Mouse (Mus musculus) neural tube, embryonic 12.5 days (tissue): Measurements from ENCODE around the gene Ggps1. TPM values are rescaled to one million over a fixed set of nuclear protein-coding genes. Genes with fewer than 3 reads are reported as not detected.

Source experiments
- ATAC-seq: fragments of 200-750 bp; cut with Nextera tagmentation; 2 replicates; pipeline ENCODE4 v1.8.0; 2017; ENCODE audit warnings: low read depth, mild to moderate bottlenecking, moderate TSS enrichment, moderate library complexity; ENCODE audit not compliant: low FRiP score
- H3K27ac ChIP-seq: fragments of 300-500 bp; sonication (generic); 2 replicates; pipeline ENCODE4 v1.5.1; 2016
- H3K27me3 ChIP-seq: fragments of 300-500 bp; sonication (generic); replicated peaks from 2 replicates; pipeline ENCODE4 v1.6.1; 2016; ENCODE audit warnings: mild to moderate bottlenecking
- H3K36me3 ChIP-seq: fragments of 300-500 bp; sonication (generic); 2 replicates; pipeline ENCODE4 v1.6.1; 2016; ENCODE audit warnings: mild to moderate bottlenecking
- H3K4me1 ChIP-seq: fragments of 300-500 bp; sonication (generic); 2 replicates; pipeline ENCODE4 v1.6.1; 2016
- H3K4me2 ChIP-seq: fragments of 300-500 bp; sonication (generic); replicated peaks from 2 replicates; pipeline ENCODE4 v1.6.1; 2016; ENCODE audit warnings: mild to moderate bottlenecking
- H3K4me3 ChIP-seq: fragments of 300-500 bp; sonication (generic); 2 replicates; pipeline ENCODE4 v1.5.1; 2016
- H3K9ac ChIP-seq: fragments of 300-500 bp; sonication (generic); 2 replicates; pipeline ENCODE4 v1.6.1; 2016; ENCODE audit warnings: mild to moderate bottlenecking
- H3K9me3 ChIP-seq: fragments of 300-500 bp; sonication (generic); 2 replicates; pipeline ENCODE4 v1.6.1; 2016; ENCODE audit warnings: mild to moderate bottlenecking
- WGBS: fragments of 180-500 bp; shearing (Covaris S2); methylation state at CpG from one replicate; pipeline ENCODE4 v1.1.7; 2016; 5-methylcytosine and 5-hydroxymethylcytosine counted together
- polyA plus RNA-seq: library from polyadenylated mRNA; unstranded; fragments of >200 nt; fragmentation: Nextera tagmentation; extraction: Ambion mirVana; gene quantifications from 2 replicates; pipeline ENCODE4 v1.2.1, GENCODE M21; 2016

Gene Ggps1
- polyA plus RNA-seq: 71.5 and 72.9 TPM in 2 replicates

GRCm38 (mm10) chr13:14063013-14063941 lies at the start of gene Ggps1, which contains the start of gene Arid4b:
Gene Ggps1 (minus strand): TSS chr13:14063488.
Gene Arid4b (plus strand): TSS chr13:14063232.
- under 1% methylated on average over 62 of the region's 64 CpGs for WGBS
- H3K4me1 ChIP-seq: peaks cover 21% of the 10 kb centered on the region

GRCm38 (mm10) chr13:14111146-14111545 lies 47.9 kb upstream of the Ggps1 start:
- ATAC-seq: no peak
- no peak overlapping the region for H3K4me3 ChIP-seq
- H3K9me3 ChIP-seq: no peaks in the 10 kb centered on the region
- no peak overlapping the region for H3K4me2 ChIP-seq
- H3K9ac ChIP-seq: no peak overlapping the region
- no peaks in the 10 kb centered on the region for H3K36me3 ChIP-seq
- H3K27ac ChIP-seq: no peak overlapping the region
- H3K27me3 ChIP-seq: no peaks in the 10 kb centered on the region
- peaks cover 4% of the 10 kb centered on the region; the same call in 1 of the 2 replicates for H3K4me1 ChIP-seq
- 71% methylated on average over 1 of the region's 1 CpGs for whole genome bisulfite sequencing

More at GRCm38 (mm10) chr13:14063013-14063941, at the start of gene Ggps1, which contains the start of gene Arid4b:
- Histone ChIP-seq H3K9me3 (no peaks in the 10 kb centered on the region), H3K27me3 (no peaks in the 10 kb centered on the region), H3K4me2 (peak within 1 kb of the TSS; percentile 82), H3K36me3 (no peaks in the 10 kb centered on the region; the same call in 1 of the 2 replicates), H3K9ac (peak within 1 kb of the TSS; percentile 98), H3K27ac (peak within 1 kb of the TSS; percentile 96), H3K4me3 (peak within 1 kb of the TSS; percentile 99)
- ATAC-seq: peak; percentile 98

- no peak overlapping the region for H3K9ac ChIP-seq
- 65% methylated on average over 2 of the region's 2 CpGs for WGBS
- no peak overlapping the region for H3K4me3 ChIP-seq
- H3K27ac ChIP-seq: no peak overlapping the region
- no peaks in the 10 kb centered on the region for H3K36me3 ChIP-seq
- no peaks in the 10 kb centered on the region for H3K27me3 ChIP-seq
- H3K4me2 ChIP-seq: no peak overlapping the region
- H3K9me3 ChIP-seq: no peaks in the 10 kb centered on the region
- H3K4me1 ChIP-seq: peaks cover 4% of the 10 kb centered on the region; the same call in 1 of the 2 replicates
- ATAC-seq: no peak
These were observed 47.0 kb upstream of the Ggps1 start for GRCm38 (mm10) chr13:14110154-14110873.

- 83% methylated on average over 1 of the region's 1 CpGs for WGBS
- no peaks in the 10 kb centered on the region for H3K9me3 ChIP-seq
- H3K36me3 ChIP-seq: no peaks in the 10 kb centered on the region
- no peak for ATAC-seq
- no peaks in the 10 kb centered on the region for H3K27me3 ChIP-seq
- H3K4me1 ChIP-seq: no peaks in the 10 kb centered on the region
- H3K4me3 ChIP-seq: no peak overlapping the region
- no peak overlapping the region for H3K9ac ChIP-seq
- no peak overlapping the region for H3K27ac ChIP-seq
- no peak overlapping the region for H3K4me2 ChIP-seq
These were observed 39.7 kb upstream of the Ggps1 start for GRCm38 (mm10) chr13:14103026-14103425.

- Histone ChIP-seq H3K9ac (no peak overlapping the region), H3K4me2 (no peak overlapping the region), H3K4me3 (no peak overlapping the region), H3K27me3 (no peaks in the 10 kb centered on the region), H3K27ac (no peak overlapping the region), H3K4me1 (no peaks in the 10 kb centered on the region), H3K36me3 (peaks cover 9% of the 10 kb centered on the region), H3K9me3 (no peaks in the 10 kb centered on the region)
- 97% methylated on average over 1 of the region's 1 CpGs for WGBS
- no peak for ATAC-seq
These were observed 25.4 kb upstream of the Ggps1 start for GRCm38 (mm10) chr13:14088669-14089068.

GRCm38 (mm10) chr13:14075326-14075725 lies 12.0 kb upstream of the Ggps1 start:
- H3K4me2 ChIP-seq: no peak overlapping the region
- 92% methylated on average over 1 of the region's 1 CpGs for WGBS
- no peak overlapping the region for H3K4me3 ChIP-seq
- H3K36me3 ChIP-seq: no peaks in the 10 kb centered on the region
- H3K27ac ChIP-seq: no peak overlapping the region
- no peak overlapping the region for H3K9ac ChIP-seq
- no peaks in the 10 kb centered on the region for H3K4me1 ChIP-seq
- H3K9me3 ChIP-seq: no peaks in the 10 kb centered on the region
- ATAC-seq: no peak
- H3K27me3 ChIP-seq: no peaks in the 10 kb centered on the region

DNA sequence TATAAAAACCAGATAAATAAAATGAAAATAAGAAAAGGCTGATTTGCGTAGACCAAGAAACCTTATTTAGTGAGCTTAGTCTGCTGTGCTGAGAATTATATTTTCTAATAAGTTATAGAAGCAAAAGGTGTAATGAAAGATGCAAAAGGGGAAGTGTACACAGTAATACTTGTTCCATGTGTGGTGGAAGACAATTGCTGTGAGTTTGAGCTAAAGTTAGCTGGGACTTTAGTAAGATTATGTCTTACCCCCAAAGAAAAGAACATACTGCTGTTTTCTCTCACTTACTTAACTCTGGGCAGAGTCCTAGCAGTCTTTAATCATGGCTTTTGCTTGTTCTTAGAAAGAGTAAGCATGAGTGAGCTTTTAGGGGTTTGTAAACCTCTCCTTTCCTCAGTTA lies 11.1 kb upstream of the Ggps1 start:
- no peaks in the 10 kb centered on the region for H3K27me3 ChIP-seq
- H3K9me3 ChIP-seq: no peaks in the 10 kb centered on the region
- no peak overlapping the region for H3K9ac ChIP-seq
- H3K27ac ChIP-seq: no peak overlapping the region
- no peaks in the 10 kb centered on the region for H3K36me3 ChIP-seq
- H3K4me1 ChIP-seq: no peaks in the 10 kb centered on the region
- 98% methylated on average over 1 of the region's 1 CpGs for WGBS
- no peak overlapping the region for H3K4me2 ChIP-seq
- ATAC-seq: no peak
- H3K4me3 ChIP-seq: no peak overlapping the region

DNA sequence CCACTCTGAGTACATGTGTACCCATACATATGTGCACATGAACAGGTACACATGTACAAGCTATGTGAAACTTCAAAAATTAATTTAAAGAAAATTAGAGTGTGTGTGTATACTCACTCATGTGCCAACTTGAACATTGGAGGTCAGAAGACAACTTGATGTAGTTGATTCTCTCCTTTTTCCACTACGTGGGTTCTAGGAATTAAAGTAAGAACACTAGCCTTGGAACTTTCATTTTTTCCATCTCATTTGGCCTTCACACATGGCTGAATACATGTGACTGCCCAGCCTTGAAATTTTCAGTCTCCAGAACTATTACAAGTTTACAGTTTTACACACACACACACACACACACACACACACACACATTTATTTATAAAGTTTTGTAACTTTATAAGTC lies 6.0 kb upstream of the Ggps1 start:
- no peaks in the 10 kb centered on the region; the same call in 1 of the 2 replicates for H3K36me3 ChIP-seq
- no peak overlapping the region for H3K4me2 ChIP-seq
- H3K27ac ChIP-seq: no peak overlapping the region
- no peaks in the 10 kb centered on the region for H3K9me3 ChIP-seq
- no peak overlapping the region for H3K4me3 ChIP-seq
- H3K27me3 ChIP-seq: no peaks in the 10 kb centered on the region
- no peak for ATAC-seq
- H3K4me1 ChIP-seq: peaks cover 11% of the 10 kb centered on the region
- H3K9ac ChIP-seq: no peak overlapping the region
- WGBS: 82% methylated on average over 1 of the region's 1 CpGs

- no peak overlapping the region for H3K27ac ChIP-seq
- H3K36me3 ChIP-seq: no peaks in the 10 kb centered on the region; the same call in 1 of the 2 replicates
- H3K4me1 ChIP-seq: peaks cover 11% of the 10 kb centered on the region
- ATAC-seq: no peak
- H3K27me3 ChIP-seq: no peaks in the 10 kb centered on the region
- H3K9ac ChIP-seq: no peak overlapping the region
- no peak overlapping the region for H3K4me3 ChIP-seq
- no peaks in the 10 kb centered on the region for H3K9me3 ChIP-seq
- no peak overlapping the region for H3K4me2 ChIP-seq
These were observed 4.7 kb upstream of the Ggps1 start for GRCm38 (mm10) chr13:14068035-14068434.

DNA sequence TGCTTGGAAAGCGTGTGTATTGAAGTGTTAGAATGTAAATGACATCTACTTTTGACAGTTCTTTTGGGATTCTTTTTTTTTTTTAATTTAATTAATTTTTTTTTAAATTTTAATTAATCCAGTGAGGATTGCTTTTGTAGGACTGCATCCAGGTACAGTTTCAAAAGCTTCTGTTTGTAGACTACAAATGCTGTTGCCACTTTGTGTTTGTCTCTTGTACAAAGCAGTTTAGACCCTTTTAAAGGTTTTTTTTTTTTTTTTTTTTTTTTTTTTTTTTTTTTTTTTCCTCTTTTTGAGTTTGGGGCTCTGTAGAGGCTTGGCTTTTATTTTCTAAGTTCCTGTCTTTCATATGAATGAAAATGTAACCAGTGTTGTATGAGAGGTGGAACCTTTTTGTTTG lies 2.4 kb upstream of the Ggps1 start:
- no peak overlapping the region for H3K4me3 ChIP-seq
- no peak for ATAC-seq
- H3K9me3 ChIP-seq: no peaks in the 10 kb centered on the region
- no peaks in the 10 kb centered on the region; the same call in 1 of the 2 replicates for H3K36me3 ChIP-seq
- peaks cover 20% of the 10 kb centered on the region for H3K4me1 ChIP-seq
- no peaks in the 10 kb centered on the region for H3K27me3 ChIP-seq
- 88% methylated on average over 1 of the region's 1 CpGs for WGBS
- no peak overlapping the region for H3K4me2 ChIP-seq
- no peak overlapping the region for H3K27ac ChIP-seq
- H3K9ac ChIP-seq: no peak overlapping the region

DNA sequence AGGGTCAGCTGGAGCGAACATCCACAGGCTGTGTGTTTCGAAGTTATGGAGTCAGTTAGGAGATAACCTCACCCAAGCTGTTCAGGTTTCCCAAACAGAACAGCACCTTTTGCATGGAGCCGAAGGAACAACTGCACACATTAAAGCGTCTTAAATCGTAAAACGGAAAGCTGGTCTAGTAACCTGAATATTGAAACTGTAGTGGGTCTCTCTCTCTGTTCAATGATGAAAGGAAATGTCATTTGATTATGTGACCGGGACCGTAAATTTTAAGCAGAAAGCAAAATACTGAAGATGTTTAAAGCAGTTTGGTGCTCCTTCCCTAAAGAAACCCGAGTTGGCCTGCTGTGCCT lies 1.7 kb upstream of the Ggps1 start:
- H3K27ac ChIP-seq: 0 out of 2 replicates have a peak overlapping the region, but pooled peaks have one; percentile 96
- H3K9ac ChIP-seq: peak overlapping the region; percentile 98
- peak overlapping the region; percentile 69 for H3K4me2 ChIP-seq
- no peaks in the 10 kb centered on the region for H3K27me3 ChIP-seq
- 19% methylated on average over 9 of the region's 9 CpGs for WGBS
- H3K36me3 ChIP-seq: no peaks in the 10 kb centered on the region; the same call in 1 of the 2 replicates
- peak overlapping the region; percentile 99 for H3K4me3 ChIP-seq
- no peaks in the 10 kb centered on the region for H3K9me3 ChIP-seq
- H3K4me1 ChIP-seq: peaks cover 21% of the 10 kb centered on the region
- no peak for ATAC-seq

DNA sequence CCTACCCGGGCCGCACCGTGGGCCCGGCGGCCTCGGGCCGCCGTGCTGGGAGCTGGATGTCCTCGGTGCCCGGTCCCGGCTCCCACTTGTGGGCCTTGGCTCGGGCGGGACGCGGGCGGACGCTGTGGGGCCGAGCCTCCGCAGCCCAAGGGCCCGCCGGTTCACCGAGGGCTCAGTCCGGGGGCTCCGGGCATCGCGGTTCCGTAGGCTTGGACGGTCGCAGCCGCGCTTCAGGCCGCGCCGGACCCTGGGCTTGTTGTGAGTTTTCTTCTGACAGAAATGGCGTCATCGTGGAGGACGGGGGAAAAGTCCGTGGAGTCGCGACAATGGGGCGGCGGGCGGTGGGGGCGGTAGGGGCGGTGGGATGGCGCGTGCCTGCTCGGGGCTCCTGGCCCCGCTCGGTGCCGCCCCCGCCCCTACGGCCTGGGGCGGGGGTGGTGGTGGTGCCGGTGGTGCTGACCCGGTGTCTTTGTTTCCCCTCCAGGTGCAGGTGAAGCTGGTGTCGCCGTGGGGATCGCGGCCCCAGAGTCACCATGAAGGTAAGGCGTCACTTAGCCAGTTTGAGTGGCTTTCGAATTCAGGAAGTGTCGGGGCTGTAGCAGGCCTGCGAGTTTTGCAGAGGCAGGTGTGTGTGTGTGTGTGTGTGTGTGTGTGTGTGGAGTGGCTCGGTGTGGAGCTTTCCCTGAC lies 1.2 kb upstream of the Ggps1 start:
- no peak for ATAC-seq
- H3K4me2 ChIP-seq: peak overlapping the region; percentile 69
- peak overlapping the region; percentile 98 for H3K9ac ChIP-seq
- no peaks in the 10 kb centered on the region; the same call in 1 of the 2 replicates for H3K36me3 ChIP-seq
- H3K27me3 ChIP-seq: no peaks in the 10 kb centered on the region
- peaks cover 21% of the 10 kb centered on the region for H3K4me1 ChIP-seq
- H3K4me3 ChIP-seq: peak overlapping the region; percentile 99
- WGBS: under 1% methylated on average over 65 of the region's 65 CpGs
- no peaks in the 10 kb centered on the region for H3K9me3 ChIP-seq
- H3K27ac ChIP-seq: peak overlapping the region; percentile 96
